Mouse (Mus musculus) G1E (cell line): ENCODE measurements around the gene Mtif2.

ENCODE experiments used
- CTCF ChIP-seq: IDR thresholded peaks from 2 replicates; pipeline ENCODE4 v1.5.1; 2012; ENCODE audit warnings: low read depth, low read length, inconsistent platforms, mixed read lengths
- GATA1 ChIP-seq: IDR thresholded peaks from 2 replicates; pipeline ENCODE4 v1.6.1; 2012; ENCODE audit warnings: borderline replicate concordance, low read length, inconsistent platforms, mixed read lengths
- POLR2AphosphoS5 ChIP-seq: IDR thresholded peaks from 2 replicates; pipeline ENCODE4 v1.6.1; 2012; ENCODE audit warnings: low read depth, low read length, inconsistent platforms; ENCODE audit not compliant: insufficient replicate concordance

DNA sequence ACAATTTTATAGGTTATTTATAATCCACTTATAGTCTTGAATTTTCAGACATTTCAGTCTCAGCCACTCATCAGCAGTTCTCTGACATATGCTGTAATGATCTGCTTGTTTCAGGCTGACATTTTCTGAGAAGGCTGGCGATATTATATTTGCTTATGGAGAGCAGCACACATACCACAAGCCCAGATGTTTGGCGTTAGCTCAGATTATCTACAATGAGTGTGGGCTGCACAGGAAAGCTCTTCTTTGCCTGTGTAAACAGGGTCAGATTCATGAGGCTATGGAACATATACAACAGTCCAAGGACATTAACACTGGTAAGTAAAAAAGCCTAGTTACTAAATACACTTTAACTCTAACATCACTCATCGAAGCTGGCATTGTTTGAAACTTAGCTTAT lies 45.3 kb downstream of the Mtif2 start:
- TF ChIP-seq CTCF (no peak), GATA1 (no peak), POLR2AphosphoS5 (no peak)
